Mouse (Mus musculus) myocyte (in vitro differentiated cells): ENCODE measurements around the gene Hs2st1. TPM values are rescaled to one million over a fixed set of nuclear protein-coding genes. Genes with fewer than 3 reads are reported as not detected.
A peak's percentile ranks its signal among the peaks of the same experiment; 100 is the strongest.

Source experiments
- H3K27me3 ChIP-seq: one replicate; pipeline ENCODE4 v1.6.1; 2011; ENCODE audit not compliant: control insufficient read depth, insufficient read depth, insufficient read length
- H3K36me3 ChIP-seq: one replicate; pipeline ENCODE4 v1.6.1; 2011; ENCODE audit not compliant: control insufficient read depth, insufficient read depth
- H3K4me2 ChIP-seq: one replicate; pipeline ENCODE4 v1.6.1; 2011; ENCODE audit warnings: low read depth, control low read depth
- H3K4me3 ChIP-seq: one replicate; pipeline ENCODE4 v1.5.1; 2011; ENCODE audit warnings: mild to moderate bottlenecking, control low read depth, moderate library complexity
- H3K79me2 ChIP-seq: one replicate; pipeline ENCODE4 v1.6.1; 2011; ENCODE audit not compliant: control insufficient read depth, insufficient read depth
- H3ac ChIP-seq: one replicate; pipeline ENCODE4 v1.6.1; 2011; ENCODE audit not compliant: control insufficient read depth, insufficient read length
- CEBPB ChIP-seq: IDR thresholded peaks from 2 replicates; pipeline ENCODE4 v1.6.1; 2011; ENCODE audit warnings: mild to moderate bottlenecking, moderate library complexity; ENCODE audit not compliant: poor library complexity, insufficient read depth, severe bottlenecking
- E2F4 ChIP-seq: IDR thresholded peaks from one replicate; pipeline ENCODE4 v1.6.1; 2011; ENCODE audit warnings: mild to moderate bottlenecking, control low read depth, moderate library complexity; ENCODE audit not compliant: insufficient read depth
- MAX ChIP-seq: IDR thresholded peaks from one replicate; pipeline ENCODE4 v1.6.1; 2011; ENCODE audit warnings: low read depth, mild to moderate bottlenecking, control low read depth
- MYOD1 ChIP-seq, 3 experiments: IDR thresholded peaks; one replicate each; pipeline ENCODE4 v1.6.1; 2011; ENCODE audit warnings: control low read depth in 2 of 3, low read depth in 2 of 3, mild to moderate bottlenecking in 2 of 3, moderate library complexity in 1 of 3; ENCODE audit not compliant: insufficient read length in 2 of 3, control insufficient read depth in 1 of 3
- MYOG ChIP-seq, 3 experiments: IDR thresholded peaks; one replicate each; pipeline ENCODE4 v1.6.1; 2011; ENCODE audit warnings: control low read depth in 2 of 3, low read depth in 2 of 3, mild to moderate bottlenecking in 2 of 3; ENCODE audit not compliant: insufficient read length in 2 of 3, control insufficient read depth in 1 of 3, insufficient read depth in 1 of 3
- POLR2A ChIP-seq: IDR thresholded peaks from one replicate; pipeline ENCODE4 v1.6.1; 2011; ENCODE audit warnings: low read depth, mild to moderate bottlenecking, control low read depth, moderate library complexity; ENCODE audit not compliant: insufficient read length
- POLR2AphosphoS2 ChIP-seq: IDR thresholded peaks from one replicate; pipeline ENCODE4 v1.6.1; 2011; ENCODE audit warnings: low read depth, control low read depth; ENCODE audit not compliant: insufficient read length
- REST ChIP-seq: IDR thresholded peaks from one replicate; pipeline ENCODE4 v1.6.1; 2011; ENCODE audit warnings: mild to moderate bottlenecking, control low read depth, moderate library complexity; ENCODE audit not compliant: insufficient read depth, insufficient read length
- SRF ChIP-seq: IDR thresholded peaks from one replicate; pipeline ENCODE4 v1.6.1; 2011; ENCODE audit warnings: low read depth; ENCODE audit not compliant: control insufficient read depth, insufficient read length
- TCF12 ChIP-seq: IDR thresholded peaks from one replicate; pipeline ENCODE4 v1.6.1; 2011; ENCODE audit warnings: mild to moderate bottlenecking, control low read depth; ENCODE audit not compliant: poor library complexity, insufficient read depth, severe bottlenecking
- TCF3 ChIP-seq: IDR thresholded peaks from one replicate; pipeline ENCODE4 v1.6.1; 2011; ENCODE audit warnings: low read depth, control low read depth; ENCODE audit not compliant: insufficient read length
- USF1 ChIP-seq: IDR thresholded peaks from one replicate; pipeline ENCODE4 v1.6.1; 2011; ENCODE audit warnings: low read depth, mild to moderate bottlenecking, control low read depth, moderate library complexity
- polyA plus RNA-seq: library from polyadenylated mRNA; unstranded; fragments of >200 nt; fragmentation: generic; extraction: Trizol; gene quantifications from one replicate; pipeline ENCODE4 v1.2.1, GENCODE M21; 2012; ENCODE audit warnings: missing spikeins

The Hs2st1 gene
- polyA plus RNA-seq, 1 experiment, result 16.2 TPM

DNA sequence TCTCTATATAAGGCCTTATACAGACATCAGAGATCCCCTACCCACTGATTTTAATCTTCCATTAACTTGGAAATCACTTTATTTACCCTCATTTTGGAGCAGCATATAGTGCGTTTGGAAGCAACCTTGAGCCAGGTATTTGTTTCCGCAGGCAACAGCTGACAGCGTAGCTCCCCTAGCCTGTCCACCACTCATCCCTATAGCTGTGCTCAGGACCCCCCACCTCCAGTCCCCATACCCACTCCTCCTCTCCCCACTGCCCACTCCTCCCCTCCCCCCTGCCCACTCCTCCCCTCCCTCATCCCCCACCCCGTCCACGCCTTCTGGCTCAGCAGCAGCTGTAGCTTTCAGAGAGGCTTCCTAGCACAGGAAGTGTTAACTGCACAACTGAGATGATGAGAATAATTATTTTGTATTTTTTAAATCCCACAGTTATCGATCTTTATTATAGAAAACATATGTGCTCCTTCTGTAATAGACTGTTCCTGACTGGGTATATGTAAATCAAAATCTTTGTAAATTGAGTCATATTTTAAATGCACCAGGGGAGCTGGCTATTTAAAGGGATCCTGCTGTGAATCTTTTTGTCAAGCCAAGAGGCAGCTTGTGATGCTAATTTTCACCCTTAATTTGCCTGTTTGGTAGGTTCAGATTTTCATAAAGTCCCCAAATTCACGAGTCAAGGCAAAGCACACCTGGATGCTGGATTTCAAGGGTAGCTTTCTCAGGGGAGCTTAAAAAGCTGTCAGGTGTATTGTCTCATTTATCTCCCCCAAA, 148.4 kb downstream of the Hs2st1 start:
- Histone ChIP-seq H3ac (no peak overlapping the region), H3K27me3 (no peaks in the 10 kb centered on the region), H3K36me3 (no peaks in the 10 kb centered on the region), H3K4me3 (no peak overlapping the region), H3K4me2 (no peak overlapping the region), H3K79me2 (no peaks in the 10 kb centered on the region)
- TF ChIP-seq CEBPB, result no peak

DNA sequence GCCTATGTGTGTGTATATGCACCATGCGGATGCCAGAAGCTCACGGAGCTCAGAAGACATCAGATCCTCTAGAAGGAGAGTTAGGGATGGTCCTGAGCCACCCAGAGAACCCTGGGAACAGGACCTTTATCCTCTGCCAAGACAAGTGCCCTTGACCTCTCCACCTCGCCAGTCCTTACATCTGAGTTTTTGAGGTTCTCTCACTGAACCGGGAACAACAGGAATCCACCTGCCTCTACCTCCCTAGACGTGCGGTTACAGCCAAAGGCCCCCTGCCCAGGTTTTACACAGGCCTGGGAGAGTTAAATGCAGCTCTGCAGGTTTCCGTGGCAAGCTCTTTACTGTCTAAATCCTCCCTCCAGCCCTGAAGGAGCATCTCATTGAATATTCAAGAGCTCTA, 156.2 kb downstream of the Hs2st1 start:
- Histone ChIP-seq H3K27me3 (no peaks in the 10 kb centered on the region), H3K4me2 (no peak overlapping the region), H3K79me2 (no peaks in the 10 kb centered on the region), H3ac (no peak overlapping the region), H3K4me3 (no peak overlapping the region), H3K36me3 (no peaks in the 10 kb centered on the region)
- TF ChIP-seq REST (no peak), USF1 (no peak), TCF3 (no peak), E2F4 (no peak), MYOD1 (IDR thresholded peaks at IDR 0.05; ENCODE audit: control insufficient read depth in 1 of 3, insufficient read length in 2 of 3, low read depth in 2 of 3) (no peak), POLR2AphosphoS2 (no peak)

DNA sequence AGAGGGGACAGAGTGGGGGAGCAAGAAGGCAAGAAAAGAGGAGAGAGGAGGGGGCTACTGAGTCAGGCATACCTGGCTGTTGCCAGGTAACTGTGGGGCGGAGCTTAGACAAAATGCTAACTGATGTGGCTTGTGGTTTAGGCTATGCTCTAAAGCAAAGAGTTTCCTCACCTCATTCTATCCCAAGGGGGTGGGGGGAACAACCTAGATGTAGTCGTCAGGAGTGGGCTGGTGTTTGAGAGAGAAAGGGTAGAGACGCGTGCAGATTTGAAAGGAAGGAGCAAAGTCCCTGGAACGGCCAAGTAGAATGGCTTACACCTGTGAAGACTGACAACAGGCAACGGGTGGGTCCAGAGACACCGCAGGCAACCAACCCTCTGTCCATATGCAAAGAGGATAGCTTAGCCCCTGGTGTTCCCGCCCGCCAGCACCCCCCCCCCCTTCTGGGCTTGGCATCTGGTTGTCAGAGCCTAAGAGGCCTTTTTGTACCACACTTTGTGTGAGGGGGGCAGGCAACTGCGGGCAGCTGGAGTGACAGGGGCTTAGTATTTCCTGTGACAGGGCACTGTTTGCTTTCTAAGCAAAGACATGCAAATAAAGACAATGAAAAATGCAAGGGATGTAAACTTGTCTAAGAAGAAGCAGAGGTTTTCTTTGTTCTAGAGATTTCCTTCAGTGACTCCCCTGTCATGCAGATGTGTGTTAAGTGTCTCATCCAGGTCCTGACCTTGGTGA, 157.3 kb downstream of the Hs2st1 start:
- no peaks in the 10 kb centered on the region for H3K79me2 ChIP-seq
- no peaks in the 10 kb centered on the region for H3K27me3 ChIP-seq
- H3K4me3 ChIP-seq, result no peak overlapping the region
- H3ac ChIP-seq, result no peak overlapping the region
- H3K36me3 ChIP-seq, result no peaks in the 10 kb centered on the region
- H3K4me2 ChIP-seq, result no peak overlapping the region
- TF ChIP-seq CEBPB (no peak), TCF12 (no peak), MYOD1 (IDR thresholded peaks at IDR 0.05; ENCODE audit: control insufficient read depth in 1 of 3, insufficient read length in 2 of 3, low read depth in 2 of 3) (no peak), SRF (no peak), TCF3 (no peak), MYOG (IDR thresholded peaks at IDR 0.05; ENCODE audit: control insufficient read depth in 1 of 3, insufficient read depth in 1 of 3, insufficient read length in 2 of 3, low read depth in 2 of 3) (no peak), POLR2A (no peak), REST (no peak), E2F4 (no peak), POLR2AphosphoS2 (no peak), USF1 (no peak)

- Histone ChIP-seq H3K4me2 (no peak overlapping the region), H3K79me2 (no peaks in the 10 kb centered on the region), H3K4me3 (no peak overlapping the region), H3K27me3 (no peaks in the 10 kb centered on the region), H3K36me3 (no peaks in the 10 kb centered on the region), H3ac (no peak overlapping the region)
- TF ChIP-seq CEBPB, result no peak
- no peak for TF ChIP-seq REST
- no peak for TF ChIP-seq TCF12
- TF ChIP-seq POLR2A, result no peak
- TF ChIP-seq MAX, result no peak
- TF ChIP-seq MYOD1 (IDR thresholded peaks at IDR 0.05; ENCODE audit: control insufficient read depth in 1 of 3, insufficient read length in 2 of 3, low read depth in 2 of 3), result no peak
- no peak for TF ChIP-seq MYOG (IDR thresholded peaks at IDR 0.05; ENCODE audit: control insufficient read depth in 1 of 3, insufficient read depth in 1 of 3, insufficient read length in 2 of 3, low read depth in 2 of 3)
- no peak for TF ChIP-seq USF1
- TF ChIP-seq SRF, result no peak
- no peak for TF ChIP-seq TCF3
- no peak for TF ChIP-seq POLR2AphosphoS2
- no peak for TF ChIP-seq E2F4
These were observed 158.2 kb downstream of the Hs2st1 start for GRCm38 (mm10) chr3:144411650-144412278.

DNA sequence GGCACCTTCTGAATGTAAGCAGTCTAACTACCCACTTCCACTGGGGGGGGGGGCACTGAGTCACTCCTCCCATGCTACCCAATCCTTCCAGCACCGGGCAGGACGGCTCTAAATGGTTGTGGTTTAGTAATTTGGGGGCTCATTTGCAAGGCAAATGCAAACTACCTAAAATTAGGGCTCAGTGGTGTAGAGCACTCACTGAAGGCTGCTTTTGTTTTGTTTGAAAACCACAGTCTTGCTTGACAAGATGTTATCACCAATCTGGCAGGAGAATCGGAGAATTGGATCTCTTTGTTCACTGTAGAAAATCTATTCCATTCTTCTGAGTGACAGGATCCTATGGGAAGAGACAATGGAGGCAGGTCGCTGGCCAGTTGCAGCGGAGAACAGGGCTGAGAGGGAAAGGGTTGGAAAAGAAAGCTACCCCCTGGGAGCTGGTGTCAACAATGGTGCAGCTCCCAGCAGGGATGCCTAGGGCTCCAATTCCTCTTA, 158.9 kb downstream of the Hs2st1 start:
- no peak overlapping the region for H3ac ChIP-seq
- TF ChIP-seq POLR2AphosphoS2, result no peak
- no peak for TF ChIP-seq REST
- no peak for TF ChIP-seq E2F4
- TF ChIP-seq CEBPB, result no peak
- no peak overlapping the region for H3K4me3 ChIP-seq
- H3K4me2 ChIP-seq, result peak overlapping the region; percentile 47
- no peaks in the 10 kb centered on the region for H3K27me3 ChIP-seq
- H3K36me3 ChIP-seq, result no peaks in the 10 kb centered on the region
- H3K79me2 ChIP-seq, result no peaks in the 10 kb centered on the region
